Mouse (Mus musculus) ES-E14 (cell line): ENCODE data around the gene Nrip2. TPM values are rescaled to one million over a fixed set of nuclear protein-coding genes. Genes with fewer than 3 reads are reported as not detected.

Source experiments
- DNase-seq: peaks from one replicate; pipeline ENCODE4 v3.0.0-alpha.2; 2013; ENCODE audit warnings: low read depth, low spot score
- H3K27ac ChIP-seq: 2 replicates; pipeline ENCODE4 v1.5.1; 2012; ENCODE audit warnings: low read depth, mild to moderate bottlenecking, low read length, moderate library complexity, mixed read lengths; ENCODE audit not compliant: poor library complexity, insufficient read depth, severe bottlenecking
- H3K36me3 ChIP-seq: 2 replicates; pipeline ENCODE4 v1.6.1; 2012; ENCODE audit warnings: mild to moderate bottlenecking, low read length, moderate library complexity, mixed read lengths; ENCODE audit not compliant: control insufficient read depth, poor library complexity, insufficient read depth, severe bottlenecking
- H3K4me1 ChIP-seq, 2 experiments: fragments of 150-350 bp in 1 of 2; sonication (generic) in 1 of 2; 2 replicates each; pipeline ENCODE4 v1.6.1; 2012; ENCODE audit warnings: low read length in 2 of 2, mild to moderate bottlenecking in 1 of 2, mixed read lengths in 1 of 2; ENCODE audit not compliant: control insufficient read depth in 2 of 2, insufficient read depth in 2 of 2, poor library complexity in 1 of 2
- H3K4me3 ChIP-seq, 2 experiments: fragments of 150-350 bp in 1 of 2; sonication (generic) in 1 of 2; 2 replicates each; pipeline ENCODE4 v1.5.1; 2012; ENCODE audit warnings: low read length in 2 of 2, low read depth in 1 of 2, mild to moderate bottlenecking in 1 of 2, mixed read lengths in 1 of 2; ENCODE audit not compliant: insufficient read depth in 1 of 2, poor library complexity in 1 of 2, severe bottlenecking in 1 of 2
- H3K9ac ChIP-seq: 2 replicates; pipeline ENCODE4 v1.6.1; 2012; ENCODE audit warnings: low read depth, mild to moderate bottlenecking, low read length, mixed read lengths; ENCODE audit not compliant: poor library complexity, insufficient read depth, severe bottlenecking
- H3K9me3 ChIP-seq: fragments of 150-350 bp; sonication (generic); 2 replicates; pipeline ENCODE4 v1.6.1; 2012; ENCODE audit warnings: low read depth, mild to moderate bottlenecking, low read length; ENCODE audit not compliant: control insufficient read depth, insufficient read depth
- CHD2 ChIP-seq: IDR thresholded peaks from 2 replicates; pipeline ENCODE4 v1.6.1; 2014; ENCODE audit warnings: mild to moderate bottlenecking, low read depth, low read length, inconsistent platforms
- HCFC1 ChIP-seq: IDR thresholded peaks from 2 replicates; pipeline ENCODE4 v1.6.1; 2012; ENCODE audit warnings: low read length, inconsistent platforms, borderline replicate concordance; ENCODE audit not compliant: insufficient read depth
- MAFK ChIP-seq: IDR thresholded peaks from 2 replicates; pipeline ENCODE4 v1.6.1; 2014; ENCODE audit warnings: mild to moderate bottlenecking, low read depth, low read length, inconsistent platforms; ENCODE audit not compliant: insufficient read depth
- ZC3H11A ChIP-seq: IDR thresholded peaks from 2 replicates; pipeline ENCODE4 v1.6.1; 2012; ENCODE audit warnings: low read depth, mild to moderate bottlenecking, inconsistent platforms, low read length, borderline replicate concordance
- ZNF384 ChIP-seq: IDR thresholded peaks from 2 replicates; pipeline ENCODE4 v1.6.1; 2012; ENCODE audit warnings: low read depth, low read length, inconsistent platforms
- in situ Hi-C, 2 experiments: fragments of 600-800 bp; cut with MboI; formaldehyde crosslinking; loops; one replicate each; pipeline ENCODE4 v1.15.1; 2025; ENCODE audit warnings: low sequenced_read_pairs in 2 of 2, inconsistent platforms in 1 of 2; ENCODE audit not compliant: unreplicated experiment in 2 of 2
- total RNA-seq: library from RNA; depleted of rRNA; stranded (reverse); fragments of 300-350 nt; gene quantifications from 2 replicates; pipeline ENCODE4 v1.2.3, GENCODE M21; 2012

Nrip2 gene
- total RNA-seq, 1 experiment, result 0.27 TPM

GRCm38 (mm10) chr6:128358999-128359398, 40.1 kb upstream of the Nrip2 start:
- Histone ChIP-seq H3K36me3 (peaks cover 16% of the 10 kb centered on the region), H3K4me1 (peaks cover 1 to 15% of the 10 kb centered on the region in 2 experiments; a peak in 2 of 4 replicates), H3K9me3 (no peaks in the 10 kb centered on the region), H3K4me3 (no peak overlapping the region), H3K27ac (no peak overlapping the region), H3K9ac (no peak overlapping the region)
- in situ Hi-C loops, result no loop called here
- TF ChIP-seq ZC3H11A (peak; percentile 83; the same call in 1 of the 2 replicates), MAFK (no peak), HCFC1 (no peak)
- peak; percentile 61 for DNase-seq

DNA sequence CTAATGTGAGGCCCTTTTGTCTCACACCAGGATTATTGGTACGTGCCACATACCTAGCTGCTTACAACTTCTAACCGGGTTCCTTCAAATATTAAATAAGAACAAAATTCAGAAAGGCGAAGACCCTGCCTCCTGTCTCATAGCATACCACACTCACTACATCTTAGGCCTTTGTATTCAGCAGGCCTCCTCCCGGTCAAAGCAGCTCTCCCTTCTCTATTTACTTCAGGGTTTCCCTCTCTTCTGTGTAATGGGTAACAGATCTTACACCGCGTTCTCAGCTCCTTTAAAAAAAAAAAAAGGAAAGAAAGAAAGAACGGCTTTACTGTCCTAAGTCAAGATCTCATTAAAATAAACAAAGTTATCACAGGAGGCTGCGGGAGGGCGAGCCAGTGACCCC, 37.2 kb upstream of the Nrip2 start:
- peaks cover 23% of the 10 kb centered on the region for H3K36me3 ChIP-seq
- peaks cover 1 to 22% of the 10 kb centered on the region in 2 experiments; a peak in 2 of 4 replicates for H3K4me1 ChIP-seq

DNA sequence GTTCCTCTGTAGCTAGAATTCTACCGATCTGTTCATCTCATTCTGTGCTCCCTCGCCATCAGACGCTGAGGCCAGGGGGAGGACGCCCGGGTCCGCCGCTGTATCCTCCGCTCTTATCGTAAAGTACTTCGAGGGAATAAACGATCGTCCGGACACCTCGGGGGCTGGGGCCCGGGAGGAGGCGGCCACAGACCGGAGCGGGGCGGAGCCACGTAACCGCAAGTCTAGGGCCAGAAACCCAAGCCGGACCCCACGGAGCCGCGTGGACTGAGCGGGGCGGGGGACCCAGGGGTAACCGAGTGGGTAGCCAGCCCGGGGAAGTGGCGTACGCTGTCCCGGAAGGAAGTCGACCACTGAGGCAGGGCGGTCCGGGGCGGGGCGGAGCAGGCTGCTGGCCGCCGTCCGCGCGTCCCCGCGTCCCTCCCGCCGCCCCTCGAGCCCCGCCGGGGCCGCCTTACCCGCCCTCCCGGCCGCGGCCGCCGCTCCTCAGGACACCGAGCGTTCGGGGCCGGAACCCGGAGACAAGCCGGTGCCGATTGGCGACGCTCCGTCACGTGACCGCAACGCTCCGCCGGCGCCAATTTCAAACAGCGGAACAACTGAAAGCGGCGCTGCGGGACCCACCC, 36.6 kb upstream of the Nrip2 start, which contains the start of the genes Rhno1 and Foxm1:
Gene Rhno1 (minus strand): TSS at position 531 of the 626 bp plus-strand sequence.
Gene Foxm1 (plus strand): TSS at position 587 of the 626 bp plus-strand sequence.
- Histone ChIP-seq H3K9ac (peak within 1 kb of the TSS; percentile 93), H3K4me1 (peaks cover 1 to 21% of the 10 kb centered on the region in 2 experiments; a peak in 2 of 4 replicates), H3K9me3 (no peaks in the 10 kb centered on the region), H3K4me3 (peak within 1 kb of the TSS; percentile 94 to 95), H3K36me3 (peaks cover 22% of the 10 kb centered on the region), H3K27ac (peak within 1 kb of the TSS; percentile 69)
- in situ Hi-C loops, result no loop called here
- DNase-seq, result peak; percentile 47
- TF ChIP-seq HCFC1, result no peak
- TF ChIP-seq ZC3H11A, result no peak
- TF ChIP-seq MAFK, result no peak
- TF ChIP-seq CHD2, result no peak
- no peak for TF ChIP-seq ZNF384

More for the DNA sequence above, 37.2 kb upstream of the Nrip2 start:
- no peaks in the 10 kb centered on the region for H3K9me3 ChIP-seq
- no peak for DNase-seq
- no peak for TF ChIP-seq ZNF384
- TF ChIP-seq HCFC1, result no peak
- no peak for TF ChIP-seq CHD2
- TF ChIP-seq ZC3H11A, result no peak
- TF ChIP-seq MAFK, result no peak
- peak overlapping the region; percentile 94 to 95 for H3K4me3 ChIP-seq
- peak overlapping the region; percentile 69; the same call in 1 of the 2 replicates for H3K27ac ChIP-seq
- H3K9ac ChIP-seq, result peak overlapping the region; percentile 93
- in situ Hi-C loops, result no loop called here

DNA sequence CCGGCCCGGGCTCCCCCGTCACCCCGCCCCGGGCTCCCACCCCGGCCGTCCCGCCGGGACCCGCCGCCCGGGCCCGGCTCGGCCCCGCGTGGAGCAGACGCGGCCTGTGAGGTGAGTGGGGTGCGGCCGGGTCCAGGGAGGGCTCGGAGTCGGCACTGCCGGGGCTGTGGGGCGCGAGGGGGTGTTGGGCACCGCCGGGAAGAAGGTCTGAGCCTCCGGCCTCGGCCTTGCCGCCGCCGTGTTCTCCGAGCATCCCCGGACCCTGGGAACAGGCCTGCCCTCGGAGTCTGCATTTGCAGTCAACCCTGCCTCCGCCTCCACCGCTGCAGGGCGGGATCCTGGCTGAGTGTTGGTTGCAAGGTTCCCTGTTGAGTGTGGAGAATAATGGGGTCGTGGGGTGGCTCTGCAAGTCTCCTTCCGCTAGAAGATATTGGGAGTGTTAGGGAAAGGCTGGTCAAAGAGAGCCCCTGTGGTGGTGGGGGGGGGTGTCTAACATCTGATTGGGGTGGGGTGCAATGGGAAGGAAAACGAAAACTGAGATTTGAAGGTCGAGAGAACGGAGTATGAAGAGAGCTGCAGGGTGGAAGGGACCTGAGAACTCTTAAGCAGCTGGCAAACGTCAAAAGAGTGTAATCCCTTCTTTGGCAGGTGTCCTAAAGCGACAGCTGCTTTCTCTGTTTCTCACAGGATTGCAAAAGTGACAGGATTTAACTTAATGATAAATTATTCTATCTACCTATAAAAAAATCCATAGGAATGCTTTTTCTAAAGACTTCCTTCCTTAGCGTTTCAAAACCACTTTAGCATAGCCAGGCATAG, 35.9 kb upstream of the Nrip2 start:
- Histone ChIP-seq H3K27ac (peak overlapping the region; percentile 69), H3K9me3 (no peaks in the 10 kb centered on the region), H3K36me3 (peaks cover 21% of the 10 kb centered on the region), H3K9ac (peak overlapping the region; percentile 93), H3K4me3 (peak overlapping the region; percentile 94 to 95), H3K4me1 (peaks cover 1 to 18% of the 10 kb centered on the region in 2 experiments; a peak in 2 of 4 replicates)
- in situ Hi-C loops, result no loop called here
- peak; percentile 31 for DNase-seq
- no peak for TF ChIP-seq ZNF384
- TF ChIP-seq HCFC1, result no peak
